Mouse (Mus musculus) erythroblast, embryonic 14.5 days (primary cell): ENCODE data around the gene Gm11634.

Experiments used
- GATA1 ChIP-seq: IDR thresholded peaks from 2 replicates; pipeline ENCODE4 v1.6.1; 2012; ENCODE audit warnings: low read length, inconsistent platforms, mixed read lengths
- TAL1 ChIP-seq: IDR thresholded peaks from 3 replicates; pipeline ENCODE4 v1.6.1; 2012; ENCODE audit warnings: low read length, inconsistent platforms, mixed read lengths

- TF ChIP-seq TAL1 (no peak), GATA1 (no peak)
Measured at GRCm38 (mm10) chr11:101588868-101589267, 10.2 kb downstream of the Gm11634 start.
